Mouse (Mus musculus): ENCODE data around the gene Gm45062. TPM values are rescaled to one million over a fixed set of nuclear protein-coding genes. Genes with fewer than 3 reads are reported as not detected.

The Gm45062 gene
- total RNA-seq, 2 experiments from 2014 or later = not detected

DNA sequence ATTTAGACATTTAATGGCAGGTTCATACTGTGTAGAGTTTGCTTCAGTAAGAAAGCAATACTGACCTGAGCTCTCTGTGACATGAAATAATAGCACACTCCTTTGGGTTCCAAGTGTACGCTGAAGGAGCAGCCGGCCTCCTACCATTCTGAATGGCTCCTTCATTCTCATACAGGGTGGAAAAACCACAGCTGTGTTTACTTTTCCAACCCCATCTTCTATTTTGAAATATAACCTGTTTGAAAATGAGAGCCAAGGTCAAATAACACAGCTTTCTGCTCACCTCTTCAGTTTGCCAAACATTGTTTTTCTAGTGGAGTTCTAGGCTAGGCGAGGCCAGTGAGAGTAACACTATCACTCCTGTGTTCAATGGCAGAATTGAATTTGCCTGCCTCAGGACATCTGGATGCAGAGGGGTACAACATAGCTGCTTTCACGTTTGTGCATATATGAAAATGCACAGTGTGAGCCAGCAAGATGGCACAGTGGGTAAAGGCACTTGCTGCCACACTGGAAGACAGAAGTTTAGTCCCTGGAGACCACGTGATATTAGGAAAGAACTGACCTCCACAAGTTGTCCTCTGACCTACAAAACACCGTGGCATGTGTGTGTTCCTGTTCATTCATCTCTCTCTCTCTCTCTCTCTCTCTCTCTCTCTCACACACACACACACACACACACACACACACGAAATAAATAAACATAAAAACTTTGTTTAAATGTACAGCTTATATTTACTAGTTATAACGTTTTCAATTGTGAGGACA, 157.7 kb downstream of the Gm45062 start:
- no peak for DNase-seq

- no peak for DNase-seq
Observed at GRCm38 (mm10) chr6:8419485-8420186, 160.4 kb downstream of the Gm45062 start.

- no peak for DNase-seq
Observed at GRCm38 (mm10) chr6:8420187-8420503, 160.9 kb downstream of the Gm45062 start.

DNA sequence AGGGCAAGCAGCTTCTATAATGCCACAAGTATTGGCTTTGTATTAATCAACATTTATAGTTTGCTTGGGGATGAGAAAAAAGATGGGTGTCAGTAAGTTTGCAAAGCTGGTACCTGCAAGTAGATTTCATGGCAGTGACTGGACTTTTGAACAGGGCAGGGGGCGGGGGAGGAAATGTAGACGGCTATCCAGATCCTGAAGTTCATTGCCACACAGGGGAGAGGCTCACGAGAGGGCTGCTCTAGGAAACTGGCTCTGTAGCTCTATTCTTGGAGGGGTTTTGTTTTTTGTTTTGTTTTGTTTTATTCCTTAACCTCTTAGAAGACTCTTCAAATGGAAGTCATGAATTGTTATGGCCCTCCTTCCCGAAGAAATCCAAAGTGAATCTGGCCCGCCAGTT, 162.2 kb downstream of the Gm45062 start:
- no peak for DNase-seq

- DNase-seq = peak; percentile 54
Observed at GRCm38 (mm10) chr6:8421959-8422581, 162.8 kb downstream of the Gm45062 start.

DNA sequence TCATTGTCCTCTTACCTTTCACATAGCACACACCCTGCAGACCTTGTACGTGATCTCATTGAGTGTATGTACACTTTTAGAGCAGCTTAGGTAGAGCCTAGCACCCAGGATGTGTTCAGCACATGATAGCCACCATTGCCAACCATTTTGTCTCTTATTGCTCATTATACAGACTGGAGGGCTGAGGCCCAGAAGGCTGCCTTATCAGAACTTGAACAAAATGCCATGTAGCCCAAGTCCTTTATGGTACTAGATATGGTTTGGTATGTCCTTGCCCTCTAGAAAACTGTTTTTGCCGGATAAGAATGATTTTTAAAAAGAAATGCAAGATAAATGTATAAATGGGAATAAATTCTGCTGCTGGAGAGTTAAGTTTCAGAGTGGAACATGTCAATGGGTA, 163.9 kb downstream of the Gm45062 start:
- DNase-seq = no peak

DNA sequence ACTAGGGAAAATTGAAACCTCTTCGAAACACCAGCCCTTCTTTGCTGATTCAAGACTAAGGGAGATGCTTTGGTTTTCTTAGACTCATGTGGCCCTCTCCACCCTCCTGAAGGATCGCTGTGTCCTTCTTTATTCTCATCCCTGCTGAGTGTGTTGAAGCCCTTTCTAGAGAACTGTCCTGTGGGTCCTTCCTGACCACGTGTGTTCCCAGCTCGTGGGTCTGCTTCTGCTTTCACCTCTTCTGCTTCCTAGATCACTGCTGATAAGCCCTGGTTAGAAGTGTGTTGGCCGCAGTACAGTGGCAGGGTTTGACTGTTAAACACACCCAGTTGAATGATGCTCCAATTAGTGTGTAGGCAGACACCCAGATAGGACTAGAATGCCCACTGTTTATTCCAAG, 168.4 kb downstream of the Gm45062 start:
- DNase-seq = no peak

DNA sequence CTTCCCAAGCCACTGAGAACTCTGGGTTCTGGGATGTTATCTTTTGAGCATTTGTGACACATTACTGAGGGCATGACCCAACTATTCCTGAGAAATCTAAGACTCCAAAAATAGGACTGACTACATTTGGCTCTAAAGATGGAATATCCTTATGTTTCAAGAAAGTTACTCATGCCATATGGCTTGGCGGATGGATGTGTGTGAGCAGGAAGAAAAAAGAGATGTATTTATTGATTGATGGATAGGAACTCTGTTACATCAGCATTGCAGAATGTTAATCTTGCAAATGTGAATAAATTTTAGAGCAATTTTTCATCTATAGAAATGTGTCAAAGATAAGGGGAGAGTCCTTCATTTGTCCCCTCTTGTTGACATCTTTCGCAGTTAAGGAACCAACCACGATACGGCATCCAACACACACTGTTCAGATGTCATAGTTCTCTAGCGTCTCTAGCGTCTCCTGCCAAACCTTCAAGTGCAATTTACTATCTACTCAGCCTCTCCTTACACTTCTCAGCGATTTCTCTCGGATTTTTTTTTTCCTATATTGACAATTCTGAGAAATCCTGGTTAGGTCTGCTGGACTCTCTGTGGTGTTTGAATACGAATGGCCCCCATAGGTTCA, 171.5 kb downstream of the Gm45062 start:
- DNase-seq = no peak

GRCm38 (mm10) chr6:8433179-8433578, 173.9 kb downstream of the Gm45062 start:
- no peak for DNase-seq

DNA sequence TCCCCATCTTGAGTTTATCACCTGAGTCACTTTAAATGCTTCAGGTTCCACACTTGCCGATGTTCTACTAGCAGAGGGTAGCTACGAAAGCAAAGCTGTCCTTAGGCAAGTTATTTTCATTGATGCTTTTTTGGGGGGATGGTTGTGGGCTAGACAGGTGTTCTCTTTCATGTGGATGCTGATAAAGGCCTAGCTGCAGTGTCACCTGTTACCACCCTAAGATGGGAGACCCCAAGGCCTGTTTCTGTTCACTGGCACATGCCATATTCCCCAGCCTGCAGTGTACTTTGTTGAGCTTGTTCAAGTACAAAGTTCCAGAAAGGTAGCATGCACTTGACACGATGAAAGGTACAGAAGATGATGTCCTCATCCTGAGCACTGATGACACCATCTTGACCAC, 178.7 kb downstream of the Gm45062 start:
- DNase-seq = no peak

DNA sequence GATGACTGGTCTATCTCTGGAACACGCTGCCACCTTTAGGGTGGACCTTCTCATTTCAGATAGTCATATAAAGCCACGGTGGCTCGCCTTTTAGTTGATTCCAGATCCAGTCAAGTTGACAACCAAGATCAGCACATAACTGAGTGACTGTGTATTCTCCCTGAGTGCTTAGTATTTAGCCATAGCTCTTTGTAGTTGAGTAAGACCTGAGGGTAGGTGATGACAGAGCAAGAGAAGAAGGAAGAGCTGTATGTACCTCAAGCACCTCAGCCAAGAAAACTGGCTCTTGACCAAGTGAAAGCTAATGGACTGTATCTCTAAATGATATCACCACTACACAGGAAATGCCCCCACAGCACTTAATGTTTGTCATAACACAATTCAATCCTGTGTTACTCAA, 182.6 kb downstream of the Gm45062 start:
- no peak for DNase-seq

DNA sequence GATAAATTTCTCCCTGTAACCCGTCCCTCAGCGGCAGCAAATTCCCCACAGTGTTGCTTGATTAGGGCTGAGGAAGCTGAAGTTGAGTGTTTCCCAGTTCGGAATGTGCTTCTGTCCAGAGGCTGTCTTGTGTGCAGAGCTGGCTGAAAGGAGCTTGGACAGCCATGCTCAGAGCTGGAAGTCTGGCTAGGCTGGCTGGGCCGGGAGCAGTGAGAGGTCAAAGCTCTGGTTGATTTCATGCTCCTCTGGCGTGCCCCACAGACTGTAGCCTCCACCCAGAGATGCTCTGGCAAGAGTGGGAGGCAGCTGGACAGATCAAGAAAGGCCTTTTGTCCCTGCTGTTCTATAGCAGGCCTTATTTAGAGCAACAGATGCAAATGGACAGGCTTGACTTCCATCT, 187.5 kb downstream of the Gm45062 start:
- DNase-seq = peak; percentile 72

- DNase-seq = no peak
Observed at GRCm38 (mm10) chr6:8455599-8455998, 196.3 kb downstream of the Gm45062 start.

- DNase-seq = no peak
Observed at GRCm38 (mm10) chr6:8458596-8458995, 199.3 kb downstream of the Gm45062 start.

- DNase-seq = no peak
Observed at GRCm38 (mm10) chr6:8462447-8462846, 203.2 kb downstream of the Gm45062 start.

GRCm38 (mm10) chr6:8465388-8465787, 206.1 kb downstream of the Gm45062 start:
- DNase-seq = no peak

DNA sequence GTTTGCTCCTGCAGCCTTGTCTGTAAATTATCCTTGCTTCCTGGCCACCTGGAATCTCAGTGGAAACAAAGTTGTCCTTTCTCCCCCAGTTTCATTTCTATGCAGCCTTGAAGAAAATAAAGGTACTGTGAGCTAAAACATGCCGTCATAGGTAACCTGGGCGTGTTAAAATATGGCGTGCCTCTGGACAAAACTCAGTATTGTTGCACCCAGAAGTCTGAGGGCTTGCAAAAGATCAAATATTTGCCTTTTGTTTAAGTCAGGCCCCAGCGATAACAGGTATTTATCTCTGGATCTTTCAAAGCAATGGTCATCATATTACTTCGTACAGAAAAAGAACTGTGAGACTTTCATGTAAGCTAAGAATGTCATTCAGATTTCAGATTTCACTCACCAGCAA, 206.7 kb downstream of the Gm45062 start:
- DNase-seq = no peak

DNA sequence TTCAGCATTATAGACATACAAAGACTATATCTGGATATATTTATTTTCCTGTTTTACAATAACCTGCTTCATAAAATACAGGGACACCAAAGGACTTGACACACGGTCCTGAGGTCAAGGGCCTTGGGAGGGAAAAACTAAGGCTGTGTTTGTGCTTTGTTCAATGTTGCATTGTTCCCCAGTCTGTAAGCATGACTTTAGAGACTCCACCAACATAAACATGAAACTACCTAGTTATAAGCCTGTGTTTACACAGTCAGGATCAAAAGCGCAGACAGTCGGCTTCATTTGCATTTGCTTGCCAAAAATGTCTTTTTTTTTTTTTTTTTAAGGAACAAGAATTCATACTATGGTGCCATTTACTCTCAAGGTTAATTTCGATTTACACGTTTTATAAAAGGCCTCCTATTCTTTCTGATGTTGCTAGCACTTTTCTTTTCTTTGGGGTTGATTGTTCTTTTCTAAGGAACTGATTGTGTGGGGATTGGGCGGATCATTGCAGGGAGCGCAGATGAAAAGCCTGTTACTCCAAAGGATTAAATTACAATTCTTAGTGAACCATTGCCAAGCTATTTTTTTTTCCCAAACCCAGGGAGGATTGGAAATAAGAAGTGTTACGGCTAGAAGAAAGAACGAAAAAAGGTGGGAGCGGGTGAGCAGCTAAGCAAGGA, 208.6 kb downstream of the Gm45062 start:
- no peak for DNase-seq

GRCm38 (mm10) chr6:8469918-8470317, 210.7 kb downstream of the Gm45062 start:
- DNase-seq = no peak

DNA sequence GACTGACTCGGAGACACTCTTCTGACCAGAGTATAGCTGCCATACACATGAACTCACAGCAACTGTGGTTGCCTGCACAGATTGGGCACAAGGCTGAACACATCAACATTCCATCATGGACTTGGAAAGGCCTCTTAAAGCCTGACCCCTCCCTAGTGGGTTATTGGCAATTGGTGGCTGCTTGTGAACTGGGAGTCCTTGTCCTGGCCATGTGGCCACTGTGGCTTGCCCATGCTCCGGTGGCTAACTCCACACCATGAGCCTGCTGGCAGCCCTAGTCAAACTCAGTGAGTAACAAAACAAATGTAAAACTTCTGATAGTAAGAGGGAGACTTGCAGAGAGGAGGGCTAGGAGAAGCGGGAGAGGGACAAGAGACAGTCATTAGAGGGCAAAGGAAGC, 212.9 kb downstream of the Gm45062 start:
- no peak for DNase-seq

GRCm38 (mm10) chr6:8472915-8473314, 213.7 kb downstream of the Gm45062 start:
- DNase-seq = peak; percentile 47

DNA sequence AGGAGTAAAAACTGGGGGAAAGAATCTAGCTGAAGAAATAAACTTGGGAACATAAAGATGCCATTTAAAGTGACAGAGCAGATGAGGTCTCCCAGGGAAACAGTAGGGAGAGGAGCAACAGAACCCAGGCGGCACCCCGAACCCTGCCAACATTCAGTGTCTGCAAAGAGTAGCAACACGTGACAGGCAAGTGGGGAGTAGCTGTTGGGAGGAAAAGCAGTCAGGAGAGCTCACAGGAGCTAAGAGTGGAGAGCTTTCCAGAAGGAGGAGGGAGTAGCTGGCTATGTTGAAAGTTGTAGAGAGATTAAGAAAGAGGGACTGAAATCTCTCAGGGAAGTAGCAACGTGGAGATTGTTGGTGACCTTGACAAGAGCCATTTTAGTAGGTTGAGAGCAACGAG, 214.2 kb downstream of the Gm45062 start:
- peak; percentile 11 for DNase-seq

DNA sequence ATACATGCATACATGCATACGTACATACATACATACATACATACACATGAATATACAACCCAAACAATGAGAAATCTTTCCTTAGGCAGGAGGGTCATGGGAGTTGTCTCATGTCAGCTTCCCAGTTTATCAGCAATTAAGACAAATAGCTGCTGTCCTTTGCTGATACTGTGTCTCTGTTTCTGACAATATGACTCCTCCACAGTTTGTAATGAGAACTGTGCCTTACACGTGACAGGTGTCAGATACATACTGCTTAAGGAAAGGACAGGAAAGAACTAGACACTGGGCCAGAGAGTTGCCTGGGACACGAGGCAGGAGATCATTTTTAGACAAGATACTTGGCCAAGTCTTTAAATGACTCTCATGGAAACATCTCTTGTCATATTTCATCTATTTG, 215.1 kb downstream of the Gm45062 start:
- no peak for DNase-seq

All from gastrocnemius, postnatal 25 days (tissue).